Mouse (Mus musculus) embryonic fibroblast, embryonic 13.5 days (primary cell): Measurements from ENCODE around the gene Orm3.

Source experiments
- CTCF ChIP-seq: IDR thresholded peaks from 2 replicates; pipeline ENCODE4 v1.5.1; 2011; ENCODE audit warnings: mild to moderate bottlenecking, control low read depth, low read length, moderate library complexity, borderline replicate concordance; ENCODE audit not compliant: insufficient read depth
- POLR2A ChIP-seq: IDR thresholded peaks from 2 replicates; pipeline ENCODE4 v1.6.1; 2011; ENCODE audit warnings: low read depth, mild to moderate bottlenecking, control low read depth, low read length, moderate library complexity

DNA sequence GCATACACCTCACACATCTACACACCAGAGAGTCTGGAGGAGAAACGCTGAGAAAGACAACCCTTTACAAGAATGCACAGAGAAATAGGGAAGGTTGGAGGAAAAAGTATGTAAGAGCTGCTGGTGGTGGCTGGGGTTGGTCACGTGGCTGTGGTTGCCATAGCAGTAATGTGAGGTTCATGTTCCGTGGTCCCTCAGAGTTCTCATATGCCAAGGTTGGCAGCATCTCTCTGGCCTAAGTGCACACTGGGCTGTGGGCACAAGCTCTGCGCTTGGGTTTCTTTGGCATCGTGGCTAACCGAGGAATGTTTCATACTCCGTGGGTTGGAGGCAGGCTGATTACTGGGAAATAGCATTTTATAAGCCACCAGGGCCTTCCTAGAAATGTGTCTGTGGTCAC lies 44.5 kb upstream of the Orm3 start:
- no peak for TF ChIP-seq CTCF
- no peak for TF ChIP-seq POLR2A
